Mouse (Mus musculus) kidney, adult 2 months (tissue): ENCODE measurements around the gene Zbtb7a.

ENCODE experiments used
- CTCF ChIP-seq: fragments of 200-500 bp; conservative IDR thresholded peaks from 2 replicates; pipeline ENCODE4 v1.5.1; 2011; ENCODE audit warnings: low read depth, mild to moderate bottlenecking, control low read depth, low read length, moderate library complexity, mixed read lengths; ENCODE audit not compliant: insufficient read depth, insufficient read length
- POLR2A ChIP-seq: fragments of 200-500 bp; IDR thresholded peaks from one replicate; pipeline ENCODE4 v1.6.1; 2011; ENCODE audit warnings: low read depth, low read length, control low read depth

DNA sequence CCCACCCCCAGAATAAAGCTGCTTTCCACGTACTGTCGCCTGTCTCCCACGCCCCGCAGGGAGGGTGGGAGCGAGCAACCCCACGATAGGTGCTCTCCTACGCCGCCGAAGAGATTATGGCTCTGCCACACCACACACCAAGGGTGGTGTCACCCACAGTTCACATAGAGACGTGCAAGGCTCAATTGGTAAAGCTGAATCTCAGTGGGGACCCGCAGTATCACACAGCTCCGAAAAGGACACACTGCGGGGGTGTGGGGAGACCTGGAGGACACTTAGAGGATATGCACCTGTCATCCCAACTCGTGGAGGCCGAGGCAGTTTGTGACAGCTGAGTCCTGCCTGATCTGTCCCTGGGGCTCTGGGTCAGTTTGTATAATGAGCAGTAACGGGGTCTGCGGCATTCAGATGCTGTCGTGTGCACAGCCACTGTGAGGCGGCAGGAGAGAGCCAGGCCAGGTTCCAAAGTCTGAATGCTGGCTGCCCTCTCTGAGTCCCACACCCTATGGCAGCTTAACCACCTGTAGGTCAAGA, 58.0 kb downstream of the Zbtb7a start:
- no peak for TF ChIP-seq CTCF
- TF ChIP-seq POLR2A = peak; percentile 10
